Mouse (Mus musculus): Measurements from ENCODE around the gene Aida. TPM values are rescaled to one million over a fixed set of nuclear protein-coding genes. Genes with fewer than 3 reads are reported as not detected.

The Aida gene
- polyA plus RNA-seq, 1 experiment from 2014 or later, result 22.6 TPM

DNA sequence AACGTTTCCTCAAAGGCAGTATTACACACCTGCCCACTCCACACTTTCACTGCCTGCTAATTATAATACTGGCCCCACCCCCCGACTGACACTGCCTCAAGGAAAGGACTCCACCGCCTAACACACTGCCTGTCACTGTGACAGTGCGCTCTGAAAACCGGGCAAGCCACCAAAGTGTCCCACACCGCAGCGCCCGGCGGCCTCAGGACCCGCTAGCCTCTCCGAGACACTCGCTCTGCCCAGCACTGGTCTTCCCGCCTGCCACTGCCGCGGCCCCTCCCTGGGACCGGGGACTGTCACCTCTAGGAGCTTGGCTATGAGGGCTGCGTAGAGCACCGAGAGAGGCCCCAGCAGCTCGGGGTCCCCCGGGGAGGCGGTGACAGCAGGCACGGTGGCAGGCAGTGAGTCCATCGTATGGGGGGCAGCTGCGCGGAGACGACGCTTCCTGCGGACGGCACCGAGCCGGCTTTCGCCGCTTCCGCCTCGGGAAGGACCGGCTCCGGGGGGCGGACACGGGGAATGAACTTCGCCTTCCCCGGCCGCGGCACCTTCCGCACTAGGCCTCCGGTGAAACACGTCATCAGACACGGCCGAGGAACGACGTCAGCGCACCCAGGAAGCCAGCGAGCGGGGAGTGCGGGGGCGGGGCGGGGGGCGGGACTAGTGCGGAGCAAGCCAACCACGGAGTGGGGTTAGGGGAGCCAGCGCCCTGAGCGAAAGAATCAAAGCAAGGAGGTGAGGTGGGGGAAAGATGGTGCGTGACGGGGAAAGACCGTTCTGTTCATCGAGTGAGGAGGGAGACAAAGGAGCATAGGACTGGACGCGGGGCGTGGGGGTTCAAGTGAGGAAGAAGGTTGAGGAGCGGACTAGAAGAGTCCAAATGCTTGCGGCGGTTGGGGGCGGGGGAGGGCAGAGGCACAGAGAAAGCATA, 48.8 kb downstream of the Aida start:
- Histone ChIP-seq H3K4me1 (ENCODE audit: control insufficient read depth, insufficient read depth, low read length) (peaks cover 7% of the 10 kb centered on the region), H3K4me2 (ENCODE audit: low read depth, low read length) (peak overlapping the region; percentile 90), H3K36me3 (ENCODE audit: control insufficient read depth, insufficient read depth, low read length) (peaks cover 3% of the 10 kb centered on the region), H3K9me3 (ENCODE audit: control insufficient read depth, low read length) (no peaks in the 10 kb centered on the region), H3K27ac (ENCODE audit: low read length) (peak overlapping the region; percentile 87), H3K27me3 (replicated peaks; ENCODE audit: control insufficient read depth, insufficient read depth, low read length) (no peaks in the 10 kb centered on the region), H3K4me3 (ENCODE audit: low read length) (peak overlapping the region; percentile 83), H3K9ac (ENCODE audit: low read depth, low read length) (peak overlapping the region; percentile 87)
- peak; percentile 98 for ATAC-seq
- under 1% methylated on average over 72 of the region's 72 CpGs for WGBS

DNA sequence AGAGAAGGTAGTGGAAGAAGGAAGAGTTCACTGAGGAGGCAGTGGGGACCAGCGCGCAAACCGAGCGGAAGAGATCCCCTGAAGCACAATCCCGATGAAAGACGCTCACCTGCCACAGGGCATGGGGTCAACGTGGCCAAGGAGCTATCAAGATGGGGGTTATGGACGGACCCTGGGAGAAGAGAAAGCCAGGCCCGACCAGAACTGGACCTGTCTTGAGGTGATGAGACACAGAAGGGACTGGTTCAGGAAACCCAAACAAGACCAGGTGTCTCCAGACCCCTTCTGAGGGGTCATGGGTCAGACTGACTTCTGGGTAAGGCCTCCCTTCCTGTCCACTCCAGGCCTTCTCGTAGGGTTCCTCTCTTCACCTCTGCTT, 49.4 kb downstream of the Aida start:
- peak overlapping the region; percentile 87 for H3K9ac ChIP-seq (ENCODE audit: low read depth, low read length)
- peak overlapping the region; percentile 38 for H3K27ac ChIP-seq (ENCODE audit: low read length)
- peaks cover 3% of the 10 kb centered on the region for H3K36me3 ChIP-seq (ENCODE audit: control insufficient read depth, insufficient read depth, low read length)
- H3K4me2 ChIP-seq (ENCODE audit: low read depth, low read length), result peak overlapping the region; percentile 90
- no peaks in the 10 kb centered on the region for H3K9me3 ChIP-seq (ENCODE audit: control insufficient read depth, low read length)
- ATAC-seq, result no peak
- H3K4me3 ChIP-seq (ENCODE audit: low read length), result peak overlapping the region; percentile 83
- 1% methylated on average over 10 of the region's 10 CpGs for WGBS
- no peaks in the 10 kb centered on the region for H3K27me3 ChIP-seq (replicated peaks; ENCODE audit: control insufficient read depth, insufficient read depth, low read length)
- peaks cover 7% of the 10 kb centered on the region for H3K4me1 ChIP-seq (ENCODE audit: control insufficient read depth, insufficient read depth, low read length)

DNA sequence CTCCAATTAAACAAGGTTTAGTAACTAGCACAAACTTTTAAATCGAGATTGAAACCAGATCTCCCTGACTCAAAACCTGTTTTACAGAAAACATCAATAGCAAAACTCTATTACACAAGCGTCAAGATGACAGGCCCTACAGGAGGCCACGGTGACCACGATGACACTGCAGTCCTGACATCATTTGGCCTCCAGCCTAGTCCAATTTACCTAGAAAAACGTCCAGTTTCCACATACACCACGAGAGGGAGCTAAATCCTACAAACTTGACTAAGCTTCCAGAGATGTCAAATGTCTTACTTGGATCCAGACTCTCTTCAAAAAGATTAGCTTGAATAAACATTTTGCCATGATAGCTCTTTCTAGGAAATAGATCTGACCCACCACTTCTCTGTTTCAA, 53.5 kb downstream of the Aida start:
- Histone ChIP-seq H3K4me2 (ENCODE audit: low read depth, low read length) (no peak overlapping the region), H3K36me3 (ENCODE audit: control insufficient read depth, insufficient read depth, low read length) (peaks cover 12% of the 10 kb centered on the region), H3K4me1 (ENCODE audit: control insufficient read depth, insufficient read depth, low read length) (peaks cover 7% of the 10 kb centered on the region), H3K9ac (ENCODE audit: low read depth, low read length) (no peak overlapping the region), H3K27ac (ENCODE audit: low read length) (no peak overlapping the region), H3K4me3 (ENCODE audit: low read length) (no peak overlapping the region), H3K9me3 (ENCODE audit: control insufficient read depth, low read length) (no peaks in the 10 kb centered on the region), H3K27me3 (replicated peaks; ENCODE audit: control insufficient read depth, insufficient read depth, low read length) (no peaks in the 10 kb centered on the region)
- ATAC-seq, result no peak
- 19% methylated on average over 6 of the region's 6 CpGs for WGBS

DNA sequence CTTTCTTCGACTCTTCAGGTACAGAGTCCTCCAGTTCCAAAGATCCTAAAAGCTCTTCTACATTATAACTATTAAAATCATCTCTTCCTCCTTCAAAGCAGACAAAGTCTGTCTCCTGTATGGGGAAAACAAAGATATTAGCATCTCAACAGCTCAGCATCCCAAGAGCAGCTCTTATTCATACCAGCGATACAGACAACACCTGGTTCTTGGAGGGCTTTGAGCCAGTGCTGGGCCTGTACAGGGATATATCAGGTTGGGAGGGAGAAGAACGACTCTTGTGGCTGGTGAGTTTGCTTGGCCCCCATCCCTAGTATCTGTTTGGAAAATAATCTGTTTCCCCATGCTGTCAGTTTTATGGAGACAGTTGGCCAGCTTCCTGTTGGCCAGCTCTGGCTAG, 62.5 kb downstream of the Aida start:
- Histone ChIP-seq H3K27ac (ENCODE audit: low read length) (no peak overlapping the region), H3K9me3 (ENCODE audit: control insufficient read depth, low read length) (no peaks in the 10 kb centered on the region), H3K4me2 (ENCODE audit: low read depth, low read length) (no peak overlapping the region), H3K9ac (ENCODE audit: low read depth, low read length) (no peak overlapping the region), H3K36me3 (ENCODE audit: control insufficient read depth, insufficient read depth, low read length) (peaks cover 18% of the 10 kb centered on the region), H3K4me1 (ENCODE audit: control insufficient read depth, insufficient read depth, low read length) (peaks cover 4% of the 10 kb centered on the region; the same call in 1 of the 2 replicates), H3K4me3 (ENCODE audit: low read length) (no peak overlapping the region), H3K27me3 (replicated peaks; ENCODE audit: control insufficient read depth, insufficient read depth, low read length) (no peaks in the 10 kb centered on the region)
- 86% methylated on average over 3 of the region's 3 CpGs for WGBS
- no peak for ATAC-seq

DNA sequence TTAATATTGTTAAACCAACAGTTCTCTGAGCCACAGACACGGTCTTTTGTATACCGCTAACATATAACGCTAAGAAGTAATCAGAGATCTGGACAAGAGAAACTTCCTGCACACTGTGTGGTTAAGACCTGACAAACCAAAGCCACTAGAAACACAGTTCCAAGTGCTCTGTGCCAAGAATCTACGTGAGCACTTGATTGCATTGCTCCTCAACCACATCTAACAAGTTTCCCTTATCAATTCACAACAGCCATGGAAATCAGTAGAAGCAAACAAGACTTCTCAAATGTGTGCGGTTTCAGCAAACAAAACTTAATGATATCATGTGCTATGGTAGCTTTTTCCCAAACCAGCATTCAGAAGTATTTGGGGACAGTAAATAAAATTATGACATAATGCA, 65.9 kb downstream of the Aida start:
- no peak overlapping the region for H3K4me2 ChIP-seq (ENCODE audit: low read depth, low read length)
- no peak overlapping the region for H3K9ac ChIP-seq (ENCODE audit: low read depth, low read length)
- no peak overlapping the region for H3K27ac ChIP-seq (ENCODE audit: low read length)
- no peak overlapping the region for H3K4me3 ChIP-seq (ENCODE audit: low read length)
- H3K9me3 ChIP-seq (ENCODE audit: control insufficient read depth, low read length), result no peaks in the 10 kb centered on the region
- peaks cover 9% of the 10 kb centered on the region for H3K36me3 ChIP-seq (ENCODE audit: control insufficient read depth, insufficient read depth, low read length)
- H3K4me1 ChIP-seq (ENCODE audit: control insufficient read depth, insufficient read depth, low read length), result peaks cover 5% of the 10 kb centered on the region; the same call in 1 of the 2 replicates
- H3K27me3 ChIP-seq (replicated peaks; ENCODE audit: control insufficient read depth, insufficient read depth, low read length), result no peaks in the 10 kb centered on the region
- WGBS, result 80% methylated on average over 5 of the region's 5 CpGs
- no peak for ATAC-seq

DNA sequence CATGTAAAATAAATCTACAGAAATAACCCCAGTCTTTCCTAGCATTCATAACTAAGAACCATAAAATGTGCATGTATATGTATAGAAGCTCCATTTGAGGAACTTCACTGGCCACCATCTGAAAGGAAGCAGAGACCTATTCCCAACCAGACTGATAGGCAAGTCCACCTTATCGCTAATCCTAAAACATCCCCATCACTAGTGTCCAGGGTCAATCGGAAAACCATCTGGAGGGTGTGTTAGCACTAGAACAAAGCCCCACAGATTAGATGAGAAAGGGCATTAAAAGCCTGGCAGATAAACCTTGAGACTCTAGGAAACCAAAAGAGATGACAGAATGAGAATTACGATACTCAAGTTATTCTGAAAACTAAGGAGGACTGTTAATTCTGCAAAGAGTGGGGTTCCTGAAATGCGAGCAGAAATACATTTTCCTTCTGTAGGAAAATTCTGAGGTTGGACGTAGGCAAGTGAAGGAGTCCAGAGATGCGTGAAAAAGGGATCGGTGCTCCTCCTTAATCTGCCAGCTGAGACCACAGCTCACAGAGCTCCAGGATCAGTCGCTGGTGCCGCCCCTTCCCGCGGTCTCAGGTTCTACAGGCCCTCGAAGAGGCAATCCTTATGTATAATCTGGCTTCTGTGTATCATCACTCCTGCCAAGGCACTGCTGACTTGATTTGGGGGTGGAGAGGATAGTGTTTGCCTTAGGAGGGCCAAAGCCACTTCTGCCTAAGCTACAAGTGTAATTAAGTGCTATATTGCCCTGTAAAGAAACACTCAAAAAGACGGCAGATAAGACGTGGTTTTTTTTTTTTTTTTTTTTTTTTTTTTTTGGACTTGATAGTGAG, 66.6 kb downstream of the Aida start:
- H3K4me2 ChIP-seq (ENCODE audit: low read depth, low read length), result no peak overlapping the region
- no peak overlapping the region for H3K9ac ChIP-seq (ENCODE audit: low read depth, low read length)
- no peak overlapping the region for H3K4me3 ChIP-seq (ENCODE audit: low read length)
- peaks cover 7% of the 10 kb centered on the region for H3K36me3 ChIP-seq (ENCODE audit: control insufficient read depth, insufficient read depth, low read length)
- H3K27ac ChIP-seq (ENCODE audit: low read length), result no peak overlapping the region
- peaks cover 11% of the 10 kb centered on the region for H3K4me1 ChIP-seq (ENCODE audit: control insufficient read depth, insufficient read depth, low read length)
- peak; percentile 71 for ATAC-seq
- no peaks in the 10 kb centered on the region for H3K27me3 ChIP-seq (replicated peaks; ENCODE audit: control insufficient read depth, insufficient read depth, low read length)
- no peaks in the 10 kb centered on the region for H3K9me3 ChIP-seq (ENCODE audit: control insufficient read depth, low read length)
- WGBS, result 65% methylated on average over 14 of the region's 14 CpGs

DNA sequence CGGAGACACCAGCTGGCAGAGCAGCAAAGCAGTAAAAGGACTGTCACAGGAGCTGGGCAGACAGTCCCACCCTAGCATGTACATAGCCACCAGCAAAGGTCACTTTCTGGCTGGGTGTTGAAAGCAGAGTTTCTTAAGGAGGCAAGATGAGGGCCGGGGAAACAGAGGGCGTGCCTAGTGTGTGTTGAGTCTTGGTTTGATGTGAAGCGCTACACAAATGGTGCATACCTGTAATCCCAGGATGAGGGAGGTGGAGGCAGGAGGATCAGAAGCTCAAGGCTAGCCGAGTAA, 67.1 kb downstream of the Aida start:
- Histone ChIP-seq H3K4me1 (ENCODE audit: control insufficient read depth, insufficient read depth, low read length) (peaks cover 15% of the 10 kb centered on the region), H3K27ac (ENCODE audit: low read length) (no peak overlapping the region), H3K27me3 (replicated peaks; ENCODE audit: control insufficient read depth, insufficient read depth, low read length) (no peaks in the 10 kb centered on the region), H3K9ac (ENCODE audit: low read depth, low read length) (no peak overlapping the region), H3K9me3 (ENCODE audit: control insufficient read depth, low read length) (no peaks in the 10 kb centered on the region), H3K4me2 (ENCODE audit: low read depth, low read length) (no peak overlapping the region), H3K36me3 (ENCODE audit: control insufficient read depth, insufficient read depth, low read length) (peaks cover 7% of the 10 kb centered on the region), H3K4me3 (ENCODE audit: low read length) (no peak overlapping the region)
- WGBS, result 72% methylated on average over 5 of the region's 5 CpGs
- ATAC-seq, result peak; percentile 88

DNA sequence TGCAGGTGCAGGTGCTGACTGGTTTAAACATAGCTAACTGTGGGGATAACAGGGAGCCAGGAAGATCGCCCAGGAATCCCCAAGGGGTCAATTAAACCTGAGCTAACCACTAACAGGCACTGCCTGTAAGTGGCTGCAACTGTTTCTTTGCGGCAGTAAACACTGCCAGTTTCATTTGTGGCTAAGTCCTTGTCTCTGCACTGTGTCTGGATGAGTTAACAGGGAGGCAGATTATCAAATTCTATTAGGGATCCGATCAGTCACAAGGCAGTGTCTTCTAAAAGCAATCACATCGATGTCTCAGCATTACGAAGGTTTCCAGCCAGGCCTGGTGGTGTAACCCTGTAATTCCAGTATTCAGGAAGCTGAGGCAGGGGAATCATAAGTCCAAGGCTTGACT, 70.0 kb downstream of the Aida start:
- Histone ChIP-seq H3K36me3 (ENCODE audit: control insufficient read depth, insufficient read depth, low read length) (peaks cover 5% of the 10 kb centered on the region), H3K27me3 (replicated peaks; ENCODE audit: control insufficient read depth, insufficient read depth, low read length) (no peaks in the 10 kb centered on the region), H3K9ac (ENCODE audit: low read depth, low read length) (no peak overlapping the region), H3K9me3 (ENCODE audit: control insufficient read depth, low read length) (no peaks in the 10 kb centered on the region), H3K4me1 (ENCODE audit: control insufficient read depth, insufficient read depth, low read length) (peaks cover 22% of the 10 kb centered on the region), H3K4me2 (ENCODE audit: low read depth, low read length) (no peak overlapping the region), H3K4me3 (ENCODE audit: low read length) (no peak overlapping the region), H3K27ac (ENCODE audit: low read length) (no peak overlapping the region)
- 88% methylated on average over 5 of the region's 5 CpGs for WGBS
- no peak for ATAC-seq

DNA sequence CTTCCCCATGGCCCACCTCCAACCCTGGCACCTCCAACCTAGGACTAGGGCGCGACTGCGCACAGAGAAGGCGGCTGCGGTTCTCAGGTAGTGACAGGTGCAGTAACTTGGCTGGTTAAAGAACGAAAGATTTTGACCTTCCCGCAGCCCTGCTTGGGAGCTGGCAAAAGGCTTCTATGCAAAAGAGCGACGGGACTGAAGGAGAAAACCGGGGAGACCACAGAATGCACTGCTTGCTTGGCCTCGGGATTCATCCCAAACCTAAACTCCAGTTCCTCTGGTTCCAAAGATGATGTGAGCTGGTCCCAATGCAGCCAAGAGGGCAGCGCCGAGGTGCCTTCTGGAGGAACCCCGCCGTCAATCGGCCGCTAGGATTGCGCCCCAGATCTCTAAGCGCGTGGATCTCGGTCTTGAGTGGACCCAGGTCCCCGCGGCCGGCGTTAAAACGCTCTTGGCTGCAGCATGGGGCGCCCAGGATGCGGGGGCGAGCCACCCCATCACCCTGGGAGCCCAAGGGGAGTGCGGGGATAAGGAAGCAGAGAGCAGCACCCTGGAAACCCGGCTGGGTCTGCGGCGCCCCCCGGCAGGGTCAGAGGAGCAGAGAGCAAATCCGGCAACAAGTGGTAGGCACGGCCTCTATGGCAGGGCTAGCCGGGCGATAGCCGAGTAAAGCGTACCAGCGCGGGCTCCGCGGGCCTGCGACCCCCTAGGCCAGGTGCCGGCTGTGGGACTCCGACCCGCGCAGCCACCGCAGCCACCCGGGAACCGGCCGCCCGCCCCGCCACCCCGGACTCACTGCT, 72.4 kb downstream of the Aida start:
- peaks cover 19% of the 10 kb centered on the region for H3K4me1 ChIP-seq (ENCODE audit: control insufficient read depth, insufficient read depth, low read length)
- peak overlapping the region; percentile 80 for H3K4me3 ChIP-seq (ENCODE audit: low read length)
- ATAC-seq, result peak; percentile 72
- peak overlapping the region; percentile 79 for H3K4me2 ChIP-seq (ENCODE audit: low read depth, low read length)
- H3K27ac ChIP-seq (ENCODE audit: low read length), result peak overlapping the region; percentile 68
- peaks cover 3% of the 10 kb centered on the region; the same call in 1 of the 2 replicates for H3K36me3 ChIP-seq (ENCODE audit: control insufficient read depth, insufficient read depth, low read length)
- 1% methylated on average over 56 of the region's 56 CpGs for WGBS
- H3K9me3 ChIP-seq (ENCODE audit: control insufficient read depth, low read length), result no peaks in the 10 kb centered on the region
- H3K27me3 ChIP-seq (replicated peaks; ENCODE audit: control insufficient read depth, insufficient read depth, low read length), result no peaks in the 10 kb centered on the region
- H3K9ac ChIP-seq (ENCODE audit: low read depth, low read length), result peak overlapping the region; percentile 88

All from intestine, embryonic 16.5 days (tissue).